Mouse (Mus musculus) mature B cell (primary cell): ENCODE measurements around the gene Tfrc.
"Not testable (repeated sequence)": the region's sequence is repeated elsewhere in the genome, so short reads cannot be mapped to it uniquely, and the experiment has no call there.

Experiments
- in situ Hi-C: fragments of 300-500 bp; cut with MboI; formaldehyde crosslinking; loops from 2 replicates; pipeline ENCODE4 v1.14.3; 2019

Tfrc gene

DNA sequence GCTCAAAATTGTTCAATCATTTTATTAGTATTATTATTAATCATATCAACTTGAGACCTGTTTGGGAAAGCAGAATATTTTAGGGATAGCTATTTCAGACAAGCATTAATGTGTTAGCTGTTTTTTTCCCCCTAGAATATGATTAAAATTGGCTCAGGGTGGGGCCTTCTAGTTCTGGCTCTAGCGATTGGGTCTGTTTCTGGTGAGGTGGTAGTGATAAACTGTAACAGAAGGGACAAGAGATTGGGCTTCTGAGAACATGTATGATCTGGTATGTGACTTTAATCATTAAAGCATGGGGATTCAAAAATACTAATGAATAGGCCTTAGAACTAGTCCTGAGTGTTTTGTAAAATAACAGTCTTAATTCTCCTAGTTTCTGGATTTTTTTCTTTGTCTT is 3.3 kb downstream of the Tfrc start:
- in situ Hi-C loops: no loop called here

DNA sequence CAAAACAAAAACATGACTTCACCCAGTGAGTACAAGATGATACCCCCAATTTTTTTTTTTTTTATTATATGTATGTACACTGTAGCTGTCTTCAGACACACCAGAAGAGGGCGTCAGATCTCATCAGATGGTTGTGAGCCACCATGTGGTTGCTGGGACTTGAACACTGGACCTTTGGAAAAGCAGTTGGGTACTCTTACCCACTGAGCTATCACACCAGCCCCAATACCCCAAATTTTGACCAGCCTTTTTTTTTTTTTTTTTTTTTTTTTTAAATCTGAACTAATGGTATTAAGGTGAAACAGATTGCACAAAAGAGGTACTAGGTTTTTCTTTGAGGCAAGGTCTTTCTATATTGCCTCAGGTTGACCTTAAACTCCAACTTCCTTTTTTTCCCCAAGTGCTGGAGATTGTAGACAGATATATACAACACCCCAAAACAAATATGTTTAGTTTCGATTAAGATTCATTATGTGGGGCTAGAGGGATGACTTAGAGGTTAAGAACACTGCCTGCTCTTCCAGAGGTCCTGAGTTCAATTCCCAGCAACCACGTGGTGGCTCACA is 4.6 kb downstream of the Tfrc start:
- in situ Hi-C loops: no loop called here

DNA sequence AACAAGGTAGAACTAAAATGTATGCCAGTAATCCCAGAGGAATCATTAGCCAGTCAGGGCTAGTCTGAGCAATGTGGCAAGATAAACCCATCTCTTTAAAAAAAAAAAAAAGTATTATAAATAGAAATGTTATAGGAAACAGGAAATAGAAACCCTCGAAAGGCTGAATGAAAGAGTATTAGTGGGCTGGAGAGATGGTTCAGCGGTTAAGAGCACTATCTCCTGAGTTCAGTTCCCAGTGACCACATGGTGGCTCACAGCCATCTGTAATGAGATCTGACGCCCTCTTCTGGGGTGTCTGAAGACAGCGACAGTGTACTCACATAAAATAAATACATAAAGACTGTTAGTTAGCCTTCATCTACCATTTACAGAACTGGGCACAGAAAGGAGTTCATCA is 5.3 kb downstream of the Tfrc start:
- in situ Hi-C loops: no loop called here

DNA sequence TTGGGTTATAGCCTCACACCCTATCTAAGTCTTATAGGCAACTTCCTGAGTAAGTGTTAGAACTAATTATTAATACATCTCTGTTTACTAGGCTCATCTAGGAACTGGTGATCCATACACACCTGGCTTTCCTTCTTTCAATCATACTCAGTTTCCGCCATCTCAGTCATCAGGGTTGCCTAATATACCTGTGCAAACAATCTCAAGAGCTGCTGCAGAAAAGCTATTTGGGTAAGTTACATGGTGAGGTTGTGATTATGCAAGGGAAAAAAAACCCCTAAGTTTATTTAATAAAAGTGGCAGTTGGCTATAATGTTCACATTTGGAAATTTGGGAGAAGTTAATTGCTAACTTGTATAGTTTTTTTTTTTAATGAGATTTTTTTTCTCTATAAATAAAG is 10.2 kb downstream of the Tfrc start:
- in situ Hi-C loops: no loop called here

DNA sequence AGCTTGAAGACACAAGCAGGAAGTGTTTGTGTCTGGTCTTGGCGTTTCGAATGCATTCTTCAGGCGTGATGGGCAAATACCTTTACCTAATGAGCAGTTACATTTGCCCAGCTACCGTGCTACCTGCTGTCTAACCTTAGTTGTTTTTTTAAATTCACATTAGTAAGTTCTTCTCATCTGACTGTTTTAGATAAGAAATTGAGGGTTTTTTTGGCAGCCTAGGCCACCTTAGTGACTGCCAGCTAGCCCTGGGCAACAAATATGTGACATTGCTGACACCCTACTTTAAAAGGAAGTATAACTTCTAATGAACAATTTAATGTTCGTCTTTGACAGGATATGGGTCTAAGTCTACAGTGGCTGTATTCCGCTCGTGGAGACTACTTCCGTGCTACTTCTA is 19.4 kb downstream of the Tfrc start:
- in situ Hi-C loops: no loop called here

DNA sequence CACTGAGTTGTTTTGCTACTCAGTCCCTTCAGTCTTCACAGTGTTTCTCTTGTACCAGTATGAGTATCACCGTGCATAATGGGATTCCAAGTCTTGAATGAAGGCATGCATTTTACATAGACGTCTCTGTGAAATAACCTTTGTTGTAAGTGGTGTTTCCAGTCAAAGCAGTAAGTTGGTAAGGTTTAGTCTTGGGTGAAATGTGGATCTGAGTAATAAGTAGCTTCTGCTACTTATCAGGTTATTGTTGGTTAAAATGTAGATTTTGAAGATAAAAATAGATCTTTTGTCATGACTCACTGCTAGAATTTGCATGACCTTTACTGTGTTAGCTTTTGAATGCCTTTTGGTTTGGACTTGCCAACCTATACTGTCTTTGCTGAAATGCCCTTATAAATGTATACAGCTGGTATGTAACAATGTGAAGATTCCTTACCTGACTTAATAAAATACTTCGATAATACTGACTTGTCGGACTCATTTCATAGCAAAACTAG is 23.7 kb downstream of the Tfrc start:
- in situ Hi-C loops: loop anchor here (5.0 kb wide), 1 partner anchor 55 kb away; no protein-coding TSS in a partner anchor

DNA sequence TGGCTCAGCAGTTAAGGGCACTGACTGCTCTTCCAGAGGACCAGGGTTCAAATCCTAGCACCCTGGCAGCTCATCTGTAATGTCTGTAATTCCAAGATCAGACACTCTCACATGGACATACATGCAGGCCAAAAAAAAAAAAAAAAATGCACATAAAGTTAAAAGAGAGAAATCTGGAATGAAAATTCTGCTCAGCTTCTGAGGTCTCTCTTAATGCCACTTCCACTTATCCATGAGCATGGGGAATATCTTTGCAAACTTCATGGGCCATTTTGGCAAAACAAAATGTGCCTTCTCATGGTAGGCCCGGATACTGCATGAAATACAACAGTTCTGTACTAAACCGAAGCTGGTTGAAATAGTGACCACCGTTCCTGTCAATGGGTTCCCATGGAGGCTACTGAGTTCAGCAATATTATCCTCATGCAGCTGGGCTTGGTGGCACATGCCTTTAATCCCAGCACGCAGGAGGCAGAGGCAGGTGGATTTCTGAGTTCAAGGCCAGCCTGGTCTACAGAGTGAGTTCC is 24.8 kb downstream of the Tfrc start:
- in situ Hi-C loops: loop anchor here (5.0 kb wide), 1 partner anchor 54 kb away; no protein-coding TSS in a partner anchor

DNA sequence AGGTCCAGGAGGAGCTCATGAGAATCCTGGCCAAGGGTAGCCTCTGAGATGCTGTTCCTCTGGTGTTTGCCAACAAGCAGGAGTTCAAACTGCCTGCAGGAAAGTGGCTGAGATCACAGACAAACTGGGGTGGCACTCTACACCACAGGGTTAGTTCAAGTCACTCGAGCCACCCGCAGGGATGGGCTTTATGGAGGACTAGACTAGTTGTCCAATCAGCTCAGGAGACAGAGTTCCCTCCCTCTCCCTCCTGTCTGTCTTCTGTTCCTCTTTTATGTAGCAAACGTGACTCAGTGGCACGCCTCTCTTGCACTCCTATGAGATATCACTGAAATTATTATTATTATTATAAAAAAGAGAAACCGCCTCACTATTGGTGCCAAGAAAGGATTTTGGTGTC is 25.5 kb downstream of the Tfrc start:
- in situ Hi-C loops: loop anchor here (5.0 kb wide), 1 partner anchor 53 kb away; no protein-coding TSS in a partner anchor

DNA sequence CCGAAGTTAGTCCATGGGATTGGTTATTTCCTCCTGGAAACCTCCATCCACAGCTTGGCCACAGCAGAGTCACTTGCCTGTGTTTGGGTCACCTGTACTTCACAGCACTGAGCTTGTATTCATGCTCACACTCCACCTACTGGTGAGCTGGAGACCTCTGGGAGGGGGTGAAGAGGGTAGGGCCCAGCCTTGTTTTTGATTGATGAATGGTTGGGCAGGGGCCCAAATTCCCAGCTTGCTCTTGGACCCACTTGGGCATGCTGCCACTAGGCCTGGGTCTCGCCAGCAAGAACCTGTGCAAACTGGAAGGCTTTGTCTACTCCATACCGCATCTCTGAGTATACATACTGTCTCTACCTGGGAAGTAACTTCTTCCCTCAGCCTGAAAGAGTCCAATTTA is 26.6 kb downstream of the Tfrc start:
- in situ Hi-C loops: no loop called here

DNA sequence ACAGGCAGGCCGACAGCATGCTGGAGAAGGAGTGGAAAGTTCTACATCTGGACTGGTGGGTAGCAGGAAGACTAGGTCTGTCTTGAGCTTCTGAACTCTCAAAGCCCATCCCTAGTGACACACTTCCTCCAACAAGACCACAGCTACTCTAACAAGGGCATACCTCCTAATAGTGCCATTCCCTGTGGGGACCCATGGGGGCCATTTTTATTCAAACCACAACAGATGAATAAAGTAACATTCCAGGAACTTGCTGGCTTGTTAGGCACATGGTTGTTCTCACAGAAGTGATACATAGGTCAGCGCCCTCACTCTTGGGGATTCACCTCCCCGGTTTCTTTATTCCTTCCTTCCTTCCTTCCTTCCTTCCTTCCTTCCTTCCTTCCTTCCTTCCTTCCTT is 27.6 kb downstream of the Tfrc start:
- in situ Hi-C loops: no loop called here

DNA sequence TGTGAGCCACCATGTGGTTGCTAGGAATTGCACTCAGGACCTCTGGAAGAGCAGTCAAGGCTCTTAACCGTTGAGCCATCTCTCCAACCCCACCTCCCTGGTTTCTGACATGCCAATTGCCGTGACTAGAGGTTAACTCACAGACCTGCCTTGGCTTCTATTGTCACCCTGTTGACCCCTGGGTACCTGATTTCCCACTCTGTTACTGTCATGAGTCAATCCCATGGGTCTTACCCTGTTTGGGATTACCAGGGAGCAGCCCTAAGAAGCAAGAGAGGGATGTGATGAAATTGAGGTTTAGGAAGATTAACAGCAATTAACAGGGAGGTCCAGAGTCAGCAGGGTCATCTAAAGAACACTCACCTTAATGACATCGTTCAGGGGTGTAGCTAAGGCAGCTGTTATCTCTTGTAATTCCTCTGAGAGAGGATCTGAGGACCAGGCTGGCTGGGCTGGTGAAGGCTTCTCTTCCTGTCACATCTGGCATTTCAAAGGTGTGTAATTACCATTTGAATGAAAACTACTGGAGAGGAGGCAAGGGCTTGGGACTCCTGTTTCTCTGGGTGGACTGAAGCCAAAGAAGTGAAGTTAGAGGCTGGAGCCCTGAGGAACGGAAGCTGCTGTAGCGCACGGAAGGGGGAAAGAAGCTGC is 28.3 kb downstream of the Tfrc start:
- in situ Hi-C loops: no loop called here

DNA sequence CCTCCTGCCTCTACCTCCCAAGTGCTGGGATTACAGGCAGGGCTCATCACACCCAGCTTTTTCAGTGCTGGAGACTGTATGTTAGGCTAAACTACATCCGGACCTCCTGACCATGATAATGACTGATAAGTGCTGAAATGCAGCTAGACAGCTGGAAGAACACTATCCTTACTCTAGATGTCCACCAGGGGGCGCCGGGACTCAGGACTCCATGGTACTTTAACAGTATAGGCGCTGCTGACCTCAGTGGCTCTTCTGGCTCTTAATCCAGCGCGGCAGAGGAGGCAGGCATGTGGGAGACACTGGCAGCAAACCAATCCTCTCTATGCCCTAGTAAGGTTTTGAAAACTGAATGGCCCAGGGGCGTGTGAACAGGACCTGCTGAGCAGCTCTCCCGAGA is 29.8 kb downstream of the Tfrc start:
- in situ Hi-C loops: no loop called here

DNA sequence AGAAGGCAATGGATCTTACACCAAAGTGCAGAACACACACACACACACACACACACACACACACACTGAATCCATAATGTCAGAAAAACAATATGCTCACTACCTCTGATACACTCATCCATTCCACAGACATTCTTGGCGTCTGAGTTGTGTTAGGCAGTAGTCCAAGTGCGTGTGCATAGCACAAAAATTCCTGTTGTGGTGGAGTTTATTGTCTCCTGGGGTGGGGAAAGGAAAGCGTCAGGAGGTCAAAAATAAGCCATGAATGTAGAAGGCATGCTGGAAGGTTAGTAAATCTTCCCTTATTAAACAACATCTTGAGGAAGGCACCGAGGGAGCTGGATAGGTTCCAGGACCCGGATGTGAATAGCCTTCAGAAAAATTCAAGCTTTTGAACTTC is 31.4 kb downstream of the Tfrc start:
- in situ Hi-C loops: no loop called here

DNA sequence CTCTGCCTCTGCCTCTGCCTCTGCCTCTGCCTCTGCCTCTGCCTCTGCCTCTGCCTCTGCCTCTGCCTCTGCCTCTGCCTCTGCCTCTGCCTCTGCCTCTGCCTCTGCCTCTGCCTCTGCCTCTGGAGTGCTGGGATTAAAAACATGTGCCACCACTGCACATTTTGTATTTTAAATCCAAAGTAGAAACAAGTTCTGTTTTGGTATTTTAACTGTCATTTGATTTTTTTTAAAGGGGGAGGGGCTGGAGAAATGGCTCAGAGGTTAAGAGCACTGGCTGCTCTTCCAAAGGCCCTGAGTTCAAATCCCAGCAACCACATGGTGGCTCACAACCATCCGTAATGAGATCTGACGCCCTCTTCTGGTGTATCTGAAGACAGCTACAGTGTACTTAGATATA is 32.0 kb downstream of the Tfrc start:
- in situ Hi-C loops: not testable (repeated sequence)

DNA sequence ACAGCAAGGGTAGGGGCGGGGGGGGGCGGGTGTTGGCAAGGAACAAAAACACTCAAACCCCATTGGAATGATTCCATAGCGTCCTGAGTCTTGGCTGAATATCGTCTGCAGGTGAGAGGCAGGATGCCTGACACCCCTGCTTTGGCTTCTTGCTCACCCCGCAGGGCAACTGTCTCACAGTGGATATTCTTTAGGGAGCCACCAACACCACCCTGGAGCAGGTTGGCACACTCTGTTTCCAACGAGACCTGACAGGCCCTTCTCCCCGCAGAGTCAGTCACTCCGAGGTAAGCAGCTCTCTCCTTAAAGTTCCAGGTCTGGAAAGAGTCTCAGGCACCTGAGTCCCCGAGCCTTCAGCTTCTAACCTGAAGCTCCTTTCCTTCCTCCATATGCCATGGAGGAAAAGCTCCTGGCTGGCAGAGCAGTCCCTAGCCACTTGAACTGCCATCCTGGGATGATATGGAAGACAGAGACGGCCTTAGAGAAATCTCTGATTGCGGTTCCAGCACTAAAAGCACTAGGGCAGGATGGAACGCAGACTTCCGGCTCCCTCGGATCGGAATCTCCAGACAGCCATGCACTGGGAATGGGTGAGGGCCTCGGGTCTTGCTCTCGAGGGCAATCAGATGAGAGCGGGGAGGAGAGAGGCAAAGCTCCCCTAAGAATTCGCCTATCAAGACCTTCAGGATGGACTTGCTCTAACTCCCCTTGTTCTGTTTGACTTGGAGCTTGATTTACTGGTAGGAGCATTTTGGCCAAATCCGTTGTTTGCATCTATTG is 32.9 kb downstream of the Tfrc start:
- in situ Hi-C loops: no loop called here

DNA sequence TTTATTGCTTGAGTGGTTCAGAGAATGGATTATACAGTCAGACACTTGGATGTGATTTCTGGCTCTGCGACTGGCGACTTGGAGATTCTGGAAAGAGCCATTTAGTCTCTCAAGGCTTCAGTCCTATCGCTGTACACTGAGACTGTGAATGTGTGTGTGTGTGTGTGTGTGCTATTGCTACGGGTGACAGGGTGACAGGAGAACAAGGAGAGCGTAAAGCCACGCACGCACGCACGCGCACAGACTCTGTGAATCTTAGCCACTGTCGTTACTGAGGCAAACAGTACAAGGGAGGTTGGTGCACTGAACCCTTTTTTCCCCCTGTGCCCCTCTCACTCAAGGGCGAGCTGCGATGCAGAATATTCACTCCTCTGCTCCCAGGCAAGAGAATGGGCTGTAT is 33.6 kb downstream of the Tfrc start:
- in situ Hi-C loops: no loop called here

DNA sequence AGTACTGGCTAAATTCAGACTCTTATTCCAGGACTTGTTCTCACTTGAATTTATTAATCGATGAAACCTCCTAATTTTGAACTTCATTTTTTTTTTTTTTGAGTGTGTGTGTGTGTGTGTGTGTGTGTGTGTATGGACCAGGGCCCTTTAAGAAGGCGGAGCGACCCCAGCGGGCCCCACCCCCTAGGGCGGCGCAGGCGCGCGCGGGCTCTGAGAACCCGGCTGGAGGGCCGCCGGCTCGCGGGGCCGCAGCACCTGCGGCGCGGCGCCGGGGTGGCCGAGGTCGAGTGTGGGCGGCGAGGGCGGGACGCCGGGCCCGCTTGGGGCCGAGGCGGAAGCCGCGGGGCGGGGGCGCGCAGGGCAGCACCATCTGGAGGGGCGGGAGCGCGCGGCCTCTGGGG is 34.9 kb downstream of the Tfrc start, which contains the start of gene Tnk2:
Gene Tnk2, plus strand, starts transcription at position 214 of the 401 bp plus-strand sequence.
- in situ Hi-C loops: no loop called here

DNA sequence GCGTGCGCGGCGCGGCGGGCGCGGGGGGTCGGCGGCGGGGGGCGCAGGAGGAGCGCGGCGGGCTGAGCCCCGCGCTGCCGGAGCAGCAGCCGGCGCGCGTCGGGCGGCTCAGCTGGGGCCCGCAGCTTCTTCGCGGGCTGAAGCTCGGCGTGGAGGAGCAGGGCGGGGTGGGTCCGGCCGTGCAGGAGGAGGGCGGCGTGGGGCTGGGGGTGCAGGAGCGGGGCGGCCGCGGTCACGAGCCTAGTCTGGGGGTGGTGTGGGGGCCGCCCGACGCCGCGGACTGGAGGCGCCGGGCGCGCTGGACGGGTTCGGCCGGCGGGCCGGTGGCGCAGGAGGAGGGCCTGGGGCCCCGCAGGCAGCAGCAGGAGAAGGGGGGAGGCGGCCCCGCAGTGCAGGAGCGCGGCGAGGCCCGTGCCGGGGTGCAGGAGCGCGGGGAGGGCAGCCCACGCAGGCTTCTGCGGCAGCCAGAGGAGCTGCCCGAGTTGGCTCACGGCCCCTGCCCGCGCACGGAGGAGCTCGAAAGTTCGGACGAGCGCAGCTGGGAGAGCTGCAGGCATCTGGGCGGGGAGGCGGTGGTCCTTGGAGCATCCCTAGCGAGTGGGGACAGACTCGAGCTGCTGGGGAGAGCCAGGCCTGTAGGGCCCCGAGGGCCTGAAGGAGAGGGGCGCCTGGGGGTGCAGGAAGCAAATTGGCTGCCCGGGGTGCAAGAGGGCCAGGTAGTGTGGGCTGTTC is 35.5 kb downstream of the Tfrc start:
- in situ Hi-C loops: no loop called here

DNA sequence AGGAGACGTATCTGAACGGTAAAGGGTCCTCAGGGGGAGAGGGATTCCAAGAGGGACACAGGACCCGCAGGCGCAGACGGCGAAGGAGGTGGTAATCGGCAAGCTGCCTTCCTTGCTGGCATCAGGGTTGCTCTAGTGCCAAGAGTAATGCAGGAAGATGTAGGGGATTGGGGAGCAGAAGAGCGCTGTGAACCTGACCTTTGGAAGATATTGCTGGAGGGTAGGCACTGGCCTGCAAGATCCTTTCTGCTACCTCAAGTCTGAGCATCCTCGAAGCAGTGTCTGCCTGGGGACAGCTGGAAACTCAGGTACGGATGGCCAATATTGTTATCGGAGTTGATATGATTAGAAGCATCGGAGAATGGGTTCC is 36.1 kb downstream of the Tfrc start:
- in situ Hi-C loops: no loop called here

DNA sequence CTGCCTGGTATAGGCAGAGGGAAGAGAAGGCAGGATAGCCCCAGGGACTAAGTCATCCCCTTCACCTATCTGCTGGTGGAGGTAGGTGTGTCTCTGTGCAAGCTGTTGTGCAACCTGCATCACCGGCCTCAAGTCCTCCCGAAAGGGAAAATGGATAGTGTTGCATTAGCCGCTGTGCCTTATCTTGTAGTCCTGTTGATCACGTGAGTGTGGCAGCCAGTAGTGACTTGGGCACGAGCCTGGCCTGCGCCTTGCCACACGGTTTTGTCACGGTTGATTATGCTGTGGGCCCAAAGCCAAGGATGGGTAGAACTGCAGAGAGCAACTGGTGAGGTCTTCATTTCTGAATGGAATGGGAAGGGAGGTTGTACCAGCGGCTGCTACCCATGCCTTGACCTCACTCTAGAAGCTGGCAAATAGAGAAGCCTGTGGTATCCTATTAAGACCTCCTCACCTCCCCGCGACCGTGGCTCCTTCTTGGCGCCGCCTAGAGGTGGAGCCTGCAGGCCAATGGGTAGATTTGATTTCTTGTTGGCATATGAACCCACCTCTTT is 36.7 kb downstream of the Tfrc start:
- in situ Hi-C loops: no loop called here

DNA sequence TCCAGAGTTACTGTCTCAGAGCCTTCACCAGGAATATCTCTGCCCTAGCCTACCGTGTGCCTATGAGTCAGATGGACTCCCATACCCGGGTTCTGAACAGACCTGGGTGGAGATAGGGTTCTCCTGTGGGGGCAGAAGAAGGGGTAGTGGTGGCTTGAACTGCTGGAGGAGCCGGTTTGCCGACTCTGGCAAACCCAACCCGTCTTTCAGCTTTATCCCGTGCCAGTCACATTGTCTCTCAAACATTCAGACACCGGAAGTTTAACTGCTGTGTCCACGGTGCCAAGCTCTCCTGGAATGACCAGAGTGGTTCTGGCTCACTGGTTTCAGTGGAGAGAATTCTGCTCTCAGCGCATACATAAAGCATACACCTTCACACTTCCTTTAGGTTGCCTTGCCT is 37.3 kb downstream of the Tfrc start:
- in situ Hi-C loops: no loop called here

DNA sequence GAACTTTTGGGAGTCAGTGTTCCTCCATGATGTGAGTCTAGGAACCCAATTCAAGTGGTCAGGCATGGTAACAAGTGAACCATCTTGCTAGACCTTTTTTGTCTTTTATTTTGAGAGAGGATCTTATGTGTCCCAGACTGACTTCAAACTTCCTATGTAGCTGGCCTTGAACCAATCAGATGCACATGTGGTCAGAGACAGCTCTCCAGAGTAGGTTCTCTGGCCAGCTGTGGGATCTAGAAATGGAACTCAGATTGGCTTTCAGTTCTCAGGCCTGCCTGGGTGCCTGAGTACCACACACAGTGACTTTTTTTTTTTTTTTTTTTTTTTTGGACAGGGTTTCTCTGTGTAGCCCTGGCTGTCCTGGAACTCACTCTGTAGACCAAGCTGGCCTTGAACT is 39.0 kb downstream of the Tfrc start:
- in situ Hi-C loops: no loop called here
